Mouse (Mus musculus): Measurements from ENCODE around the gene Hoxd4. TPM values are rescaled to one million over a fixed set of nuclear protein-coding genes. Genes with fewer than 3 reads are reported as not detected.

The Hoxd4 gene
- polyA plus RNA-seq, 1 experiment, result not detected

DNA sequence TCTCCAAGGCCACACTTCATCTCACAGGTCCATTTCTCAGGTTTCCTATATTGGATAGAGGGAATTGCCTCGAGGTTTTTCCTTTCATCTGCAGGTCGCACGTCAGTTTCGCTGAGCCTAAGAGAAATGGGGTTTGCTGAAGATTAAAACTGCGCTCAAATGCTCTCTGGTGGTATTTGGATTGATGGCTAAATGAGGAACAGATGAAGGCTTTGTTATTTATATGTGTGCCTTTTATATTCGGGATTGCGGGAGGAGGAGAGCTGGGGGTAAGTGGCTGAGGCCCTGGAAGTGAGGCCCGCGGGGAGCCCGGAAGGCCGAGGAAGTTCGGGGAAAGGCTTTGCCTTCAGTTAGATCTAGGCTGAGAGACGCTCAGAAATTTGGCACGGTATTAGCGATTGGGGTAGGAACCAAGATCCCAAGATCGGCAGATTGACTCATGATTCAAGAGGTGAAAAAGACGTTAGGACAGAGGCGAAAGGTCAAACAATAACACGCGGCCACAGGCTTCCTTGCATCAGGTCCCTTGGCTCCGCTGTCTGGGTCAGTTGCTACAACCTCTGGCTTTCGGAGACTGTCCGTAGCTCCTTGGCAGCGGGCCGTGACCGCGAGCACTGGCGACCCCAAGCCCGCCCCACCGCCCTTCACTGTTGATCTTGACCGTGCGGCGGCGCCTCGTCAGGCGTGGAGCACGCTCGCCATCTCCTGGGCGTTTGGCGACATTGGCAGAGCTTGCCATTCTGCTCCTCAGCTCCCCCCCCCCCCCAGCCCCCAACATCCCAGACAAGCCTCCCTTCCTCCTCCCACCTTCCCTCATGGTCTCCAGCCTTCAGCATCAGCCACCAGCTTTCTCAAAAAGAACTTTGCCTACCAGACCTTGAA lies 39.0 kb upstream of the Hoxd4 start:
- H3K27me3 ChIP-seq (ENCODE audit: control insufficient read depth, insufficient read depth, insufficient read length), result peaks cover 50% of the 10 kb centered on the region

DNA sequence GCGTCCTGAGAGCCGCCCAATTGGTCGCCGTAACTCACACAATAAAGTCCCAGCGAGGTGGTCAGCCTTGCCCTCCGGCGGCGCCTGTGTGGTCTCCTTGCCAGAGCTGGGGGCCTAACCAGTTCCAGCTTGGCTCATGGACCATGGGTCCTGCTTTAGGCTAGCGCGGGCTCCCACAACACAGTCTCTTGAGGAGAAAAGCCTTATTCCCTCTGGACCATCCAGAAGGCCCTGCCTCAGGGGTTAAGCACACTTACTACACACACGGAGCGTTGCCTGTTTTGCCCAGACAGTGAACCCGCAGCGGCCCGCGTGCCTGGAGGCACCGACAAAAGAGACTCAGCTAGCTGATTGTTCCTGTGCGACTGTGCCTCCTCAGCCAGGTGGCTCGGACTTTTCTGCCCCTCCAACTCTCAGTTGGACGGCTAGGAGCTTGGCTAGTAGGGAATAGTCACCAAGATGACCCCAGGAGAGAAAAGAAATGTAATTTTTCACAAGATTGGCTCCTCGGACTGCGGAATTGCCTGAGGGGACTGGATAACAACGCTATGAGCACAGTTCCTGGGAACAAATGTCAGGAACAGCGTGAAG lies 37.8 kb upstream of the Hoxd4 start:
- H3K36me3 ChIP-seq (ENCODE audit: control insufficient read depth, insufficient read depth), result no peaks in the 10 kb centered on the region
- no peak overlapping the region for H3K4me3 ChIP-seq (ENCODE audit: insufficient read depth, poor library complexity, severe bottlenecking)
- peaks cover 39% of the 10 kb centered on the region for H3K27me3 ChIP-seq (ENCODE audit: control insufficient read depth, insufficient read depth, insufficient read length)
- no peaks in the 10 kb centered on the region for H3K79me3 ChIP-seq (ENCODE audit: low read depth)
- H3K79me2 ChIP-seq (ENCODE audit: control insufficient read depth, insufficient read depth), result no peaks in the 10 kb centered on the region
- no peak overlapping the region for H3ac ChIP-seq (ENCODE audit: control insufficient read depth, insufficient read length, low read depth)
- TF ChIP-seq CEBPB (IDR thresholded peaks at IDR 0.05; ENCODE audit: low read depth), result no peak
- no peak for TF ChIP-seq USF1 (IDR thresholded peaks at IDR 0.05; ENCODE audit: low read depth)
- no peak for TF ChIP-seq MYOD1 (IDR thresholded peaks at IDR 0.05; ENCODE audit: control insufficient read depth, insufficient read length, low read depth)
- TF ChIP-seq MAX (IDR thresholded peaks at IDR 0.05), result no peak
- no peak for TF ChIP-seq MYOG (IDR thresholded peaks at IDR 0.05; ENCODE audit: control insufficient read depth, extremely low read depth, insufficient read length)
- TF ChIP-seq FOSL1 (IDR thresholded peaks at IDR 0.05; ENCODE audit: insufficient read depth, low read length, poor library complexity, severe bottlenecking), result no peak
- TF ChIP-seq CTCF (IDR thresholded peaks at IDR 0.05; ENCODE audit: control insufficient read depth, insufficient read depth, insufficient read length), result no peak

More for the DNA sequence above, 39.0 kb upstream of the Hoxd4 start:
- Histone ChIP-seq H3ac (ENCODE audit: control insufficient read depth, insufficient read length, low read depth) (no peak overlapping the region), H3K79me3 (ENCODE audit: low read depth) (no peaks in the 10 kb centered on the region), H3K79me2 (ENCODE audit: control insufficient read depth, insufficient read depth) (no peaks in the 10 kb centered on the region), H3K36me3 (ENCODE audit: control insufficient read depth, insufficient read depth) (no peaks in the 10 kb centered on the region), H3K4me3 (ENCODE audit: insufficient read depth, poor library complexity, severe bottlenecking) (no peak overlapping the region)
- TF ChIP-seq CTCF (IDR thresholded peaks at IDR 0.05; ENCODE audit: control insufficient read depth, insufficient read depth, insufficient read length) (peak; percentile 73), MYOD1 (IDR thresholded peaks at IDR 0.05; ENCODE audit: control insufficient read depth, insufficient read length, low read depth) (no peak)

DNA sequence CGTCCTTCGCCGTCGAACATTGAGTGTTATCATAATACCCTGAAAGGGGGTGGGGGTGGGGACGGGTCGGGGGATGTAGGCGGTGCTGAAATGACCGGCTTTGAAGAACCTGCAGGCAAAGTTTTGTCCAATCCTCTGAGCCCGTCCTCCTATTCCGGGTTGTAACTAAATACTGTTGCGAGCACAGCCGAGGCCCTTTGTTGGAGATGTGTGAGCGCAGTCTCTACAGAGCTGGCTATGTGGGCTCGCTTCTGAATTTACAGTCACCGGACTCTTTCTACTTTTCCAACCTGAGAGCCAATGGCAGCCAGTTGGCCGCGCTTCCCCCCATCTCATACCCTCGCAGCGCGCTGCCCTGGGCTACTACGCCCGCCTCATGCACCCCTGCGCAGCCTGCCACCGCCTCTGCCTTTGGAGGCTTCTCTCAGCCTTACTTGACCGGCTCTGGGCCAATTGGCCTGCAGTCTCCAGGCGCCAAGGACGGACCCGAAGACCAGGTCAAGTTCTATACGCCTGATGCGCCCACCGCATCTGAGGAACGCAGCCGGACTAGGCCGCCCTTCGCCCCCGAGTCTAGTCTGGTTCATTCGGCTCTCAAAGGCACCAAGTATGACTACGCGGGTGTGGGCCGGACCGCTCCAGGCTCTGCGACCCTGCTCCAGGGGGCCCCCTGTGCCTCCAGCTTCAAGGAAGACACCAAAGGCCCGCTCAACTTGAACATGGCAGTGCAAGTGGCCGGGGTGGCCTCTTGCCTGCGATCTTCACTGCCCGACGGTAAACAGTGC lies 36.7 kb upstream of the Hoxd4 start, which contains the start of gene Hoxd12:
Gene Hoxd12 (plus strand): TSS at position 133 of the 785 bp plus-strand sequence.
- Histone ChIP-seq H3K4me3 (ENCODE audit: insufficient read depth, poor library complexity, severe bottlenecking) (no peak within 1 kb of the TSS), H3K79me3 (ENCODE audit: low read depth) (no peaks in the 10 kb centered on the region), H3K27me3 (ENCODE audit: control insufficient read depth, insufficient read depth, insufficient read length) (peaks cover 46% of the 10 kb centered on the region), H3ac (ENCODE audit: control insufficient read depth, insufficient read length, low read depth) (no peak within 1 kb of the TSS), H3K36me3 (ENCODE audit: control insufficient read depth, insufficient read depth) (no peaks in the 10 kb centered on the region), H3K79me2 (ENCODE audit: control insufficient read depth, insufficient read depth) (no peaks in the 10 kb centered on the region)
- TF ChIP-seq MYOG (IDR thresholded peaks at IDR 0.05; ENCODE audit: control insufficient read depth, extremely low read depth, insufficient read length) (no peak), MYOD1 (IDR thresholded peaks at IDR 0.05; ENCODE audit: control insufficient read depth, insufficient read length, low read depth) (no peak), CTCF (IDR thresholded peaks at IDR 0.05; ENCODE audit: control insufficient read depth, insufficient read depth, insufficient read length) (no peak), USF1 (IDR thresholded peaks at IDR 0.05; ENCODE audit: low read depth) (no peak), CEBPB (IDR thresholded peaks at IDR 0.05; ENCODE audit: low read depth) (no peak), FOSL1 (IDR thresholded peaks at IDR 0.05; ENCODE audit: insufficient read depth, low read length, poor library complexity, severe bottlenecking) (no peak)

DNA sequence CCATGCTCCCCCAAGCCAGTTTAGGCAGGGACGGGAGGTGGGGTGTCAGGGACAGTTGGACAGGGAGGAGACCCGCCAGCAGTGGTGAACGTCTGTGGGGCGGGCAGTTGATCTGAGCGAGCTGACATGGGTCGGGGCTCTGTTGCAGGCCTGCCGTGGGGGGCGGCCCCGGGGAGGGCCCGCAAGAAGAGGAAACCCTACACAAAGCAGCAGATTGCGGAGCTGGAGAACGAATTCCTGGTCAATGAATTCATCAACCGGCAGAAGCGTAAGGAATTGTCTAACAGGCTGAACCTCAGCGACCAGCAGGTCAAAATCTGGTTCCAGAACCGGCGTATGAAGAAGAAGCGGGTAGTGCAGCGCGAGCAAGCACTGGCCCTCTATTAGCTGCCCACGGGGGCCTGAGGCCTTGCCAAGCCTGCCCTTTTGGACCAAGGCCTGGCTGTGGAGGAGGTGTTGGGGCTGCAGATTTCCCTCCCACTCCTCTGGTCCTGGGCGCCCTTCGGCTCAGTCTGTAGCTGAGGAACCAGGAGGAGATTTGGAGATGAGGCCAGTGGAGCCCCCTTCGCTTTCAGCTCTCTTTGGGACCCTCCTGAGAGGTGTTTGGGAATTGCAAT lies 36.0 kb upstream of the Hoxd4 start:
- no peak overlapping the region for H3ac ChIP-seq (ENCODE audit: control insufficient read depth, insufficient read length, low read depth)
- no peaks in the 10 kb centered on the region for H3K79me3 ChIP-seq (ENCODE audit: low read depth)
- H3K36me3 ChIP-seq (ENCODE audit: control insufficient read depth, insufficient read depth), result no peaks in the 10 kb centered on the region
- no peak overlapping the region for H3K4me3 ChIP-seq (ENCODE audit: insufficient read depth, poor library complexity, severe bottlenecking)
- H3K27me3 ChIP-seq (ENCODE audit: control insufficient read depth, insufficient read depth, insufficient read length), result peaks cover 53% of the 10 kb centered on the region
- no peak for TF ChIP-seq CEBPB (IDR thresholded peaks at IDR 0.05; ENCODE audit: low read depth)
- TF ChIP-seq CTCF (IDR thresholded peaks at IDR 0.05; ENCODE audit: control insufficient read depth, insufficient read depth, insufficient read length), result no peak
- TF ChIP-seq MYOG (IDR thresholded peaks at IDR 0.05; ENCODE audit: control insufficient read depth, extremely low read depth, insufficient read length), result no peak
- TF ChIP-seq USF1 (IDR thresholded peaks at IDR 0.05; ENCODE audit: low read depth), result no peak
- TF ChIP-seq FOSL1 (IDR thresholded peaks at IDR 0.05; ENCODE audit: insufficient read depth, low read length, poor library complexity, severe bottlenecking), result no peak
- TF ChIP-seq MAX (IDR thresholded peaks at IDR 0.05), result no peak
- TF ChIP-seq MYOD1 (IDR thresholded peaks at IDR 0.05; ENCODE audit: control insufficient read depth, insufficient read length, low read depth), result no peak
- H3K79me2 ChIP-seq (ENCODE audit: control insufficient read depth, insufficient read depth), result no peaks in the 10 kb centered on the region

DNA sequence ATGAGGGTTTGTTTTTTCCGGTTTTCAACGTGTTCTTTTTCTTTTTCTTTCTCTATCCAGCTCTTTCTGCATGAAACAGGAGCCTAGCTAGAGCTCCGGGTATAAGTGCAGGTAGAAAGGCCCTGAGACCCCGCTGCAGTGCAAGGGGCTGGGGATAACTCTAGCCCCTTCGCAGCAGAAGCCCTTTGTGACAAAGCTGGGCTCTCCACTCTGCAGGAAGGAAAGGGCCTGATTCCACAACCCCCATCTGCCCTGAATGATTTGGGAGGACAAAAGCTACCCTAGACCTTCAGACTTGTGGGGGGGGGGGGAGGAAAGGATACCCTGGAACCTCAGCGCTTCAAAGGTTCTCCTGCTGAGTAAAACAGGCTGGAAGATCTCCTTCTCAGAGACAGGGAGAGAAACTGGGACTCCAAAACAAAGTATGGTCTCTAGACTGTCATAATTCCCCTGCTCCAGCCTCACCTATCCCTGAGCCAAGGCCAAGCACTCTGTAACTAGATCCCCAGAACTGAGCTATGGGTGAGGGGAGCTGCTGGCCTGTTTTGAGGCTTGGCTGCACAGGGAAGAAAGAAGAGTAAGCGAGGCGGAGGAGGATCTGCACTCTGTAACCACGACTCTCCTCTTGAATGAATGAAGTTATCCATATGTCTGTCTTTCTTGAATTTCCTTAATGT lies 35.2 kb upstream of the Hoxd4 start:
- Histone ChIP-seq H3ac (ENCODE audit: control insufficient read depth, insufficient read length, low read depth) (no peak overlapping the region), H3K27me3 (ENCODE audit: control insufficient read depth, insufficient read depth, insufficient read length) (peaks cover 61% of the 10 kb centered on the region), H3K4me3 (ENCODE audit: insufficient read depth, poor library complexity, severe bottlenecking) (no peak overlapping the region), H3K36me3 (ENCODE audit: control insufficient read depth, insufficient read depth) (no peaks in the 10 kb centered on the region), H3K79me2 (ENCODE audit: control insufficient read depth, insufficient read depth) (no peaks in the 10 kb centered on the region), H3K79me3 (ENCODE audit: low read depth) (no peaks in the 10 kb centered on the region)
- TF ChIP-seq MAX (IDR thresholded peaks at IDR 0.05), result no peak
- TF ChIP-seq CEBPB (IDR thresholded peaks at IDR 0.05; ENCODE audit: low read depth), result no peak
- TF ChIP-seq FOSL1 (IDR thresholded peaks at IDR 0.05; ENCODE audit: insufficient read depth, low read length, poor library complexity, severe bottlenecking), result no peak
- no peak for TF ChIP-seq MYOD1 (IDR thresholded peaks at IDR 0.05; ENCODE audit: control insufficient read depth, insufficient read length, low read depth)
- no peak for TF ChIP-seq USF1 (IDR thresholded peaks at IDR 0.05; ENCODE audit: low read depth)
- no peak for TF ChIP-seq MYOG (IDR thresholded peaks at IDR 0.05; ENCODE audit: control insufficient read depth, extremely low read depth, insufficient read length)
- TF ChIP-seq CTCF (IDR thresholded peaks at IDR 0.05; ENCODE audit: control insufficient read depth, insufficient read depth, insufficient read length), result no peak

Data from C2C12 (cell line).